Mouse (Mus musculus) cerebellum, adult 11 months (tissue): ENCODE measurements at regions not wholly inside any gene's neighbourhood (a gene's known extent, or its start where the extent isn't known, plus 50 kb on each side); places are given as distances from the start of the nearest gene placed in this dataset.
"Not testable (repeated sequence)": the region's sequence is repeated elsewhere in the genome, so short reads cannot be mapped to it uniquely, and the experiment has no call there.

ENCODE experiments used
- DNase-seq: peaks from one replicate; pipeline ENCODE4 v3.0.0; 2022

DNA sequence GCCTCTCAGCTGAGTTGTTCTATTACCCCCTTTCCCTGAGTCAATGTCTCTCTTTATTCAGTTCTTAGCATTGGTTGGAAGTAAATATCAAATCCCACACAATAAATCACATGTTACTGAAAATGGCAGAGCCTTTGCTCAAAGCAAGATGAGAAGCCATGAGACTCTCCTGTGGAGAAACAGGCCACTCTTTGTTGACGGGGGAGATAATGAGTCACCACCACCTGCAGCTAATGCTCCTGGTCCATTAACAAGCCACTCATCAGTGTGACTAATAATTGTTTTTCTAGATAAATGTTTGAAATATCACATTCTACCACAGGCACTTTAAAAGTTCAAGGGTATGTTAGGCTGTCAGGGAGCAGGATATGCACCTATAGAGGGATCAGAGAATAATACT lies 61.0 kb upstream of the Galnt18 start:
- DNase-seq, result no peak

DNA sequence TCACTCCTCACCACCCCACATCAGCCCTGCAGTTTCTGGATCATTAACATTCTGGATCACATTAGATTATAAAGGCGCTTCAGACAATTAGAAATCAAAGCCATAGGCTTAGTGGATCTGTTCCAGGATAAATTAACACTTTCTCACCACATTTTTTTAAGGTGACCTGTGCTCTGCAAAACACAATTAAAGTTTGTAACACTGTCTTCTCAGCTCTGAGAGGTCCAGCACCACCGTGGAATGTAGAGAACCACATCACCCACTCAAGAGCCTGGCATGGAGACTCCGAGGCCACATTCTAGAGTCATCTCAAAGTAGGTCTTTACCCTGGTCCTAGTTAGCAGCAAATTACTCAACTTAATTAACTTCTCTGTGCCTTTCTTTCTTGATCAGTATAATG lies 58.4 kb upstream of the Galnt18 start:
- DNase-seq, result no peak

DNA sequence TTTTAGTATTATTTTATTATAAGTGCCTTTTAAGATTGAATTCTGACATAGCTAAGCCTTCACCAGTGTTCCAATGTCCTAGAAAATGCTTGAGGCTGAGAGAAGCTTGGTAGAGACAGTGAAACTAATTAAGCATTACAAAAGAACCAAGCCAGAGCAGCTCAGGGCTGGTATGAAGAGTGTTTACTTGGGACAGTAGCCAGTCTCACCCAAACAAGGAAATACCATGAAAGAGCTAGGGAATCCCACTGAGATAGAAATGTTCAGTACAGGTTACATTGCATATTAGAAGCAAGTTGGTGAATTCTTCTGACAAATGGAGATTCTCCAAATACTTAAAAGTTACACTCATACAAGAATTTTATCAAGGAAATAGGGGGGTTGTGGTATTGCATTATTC lies 54.6 kb upstream of the Galnt18 start:
- DNase-seq, result not testable (repeated sequence)

DNA sequence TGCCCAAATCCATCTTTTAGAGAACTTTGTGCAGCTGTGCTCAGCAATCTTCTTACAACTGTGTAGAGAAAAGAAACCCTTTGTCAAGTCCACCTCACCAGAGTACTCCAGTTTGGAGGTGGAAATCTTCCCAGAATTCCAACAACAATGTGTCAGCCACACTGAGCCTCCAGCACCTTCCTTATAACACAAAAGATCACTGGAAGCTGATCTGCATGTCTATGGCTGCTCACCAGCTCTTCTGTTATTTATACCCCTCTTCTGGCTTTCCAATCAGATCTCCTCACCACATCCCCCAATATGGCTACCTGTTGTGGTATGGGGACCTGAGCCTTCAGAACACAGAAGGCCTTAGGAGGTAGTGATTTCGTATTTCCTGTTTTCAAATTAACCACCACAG lies 50.2 kb upstream of the Galnt18 start:
- no peak for DNase-seq
